Mouse (Mus musculus): ENCODE data around the gene Slc39a7.

The Slc39a7 gene

DNA sequence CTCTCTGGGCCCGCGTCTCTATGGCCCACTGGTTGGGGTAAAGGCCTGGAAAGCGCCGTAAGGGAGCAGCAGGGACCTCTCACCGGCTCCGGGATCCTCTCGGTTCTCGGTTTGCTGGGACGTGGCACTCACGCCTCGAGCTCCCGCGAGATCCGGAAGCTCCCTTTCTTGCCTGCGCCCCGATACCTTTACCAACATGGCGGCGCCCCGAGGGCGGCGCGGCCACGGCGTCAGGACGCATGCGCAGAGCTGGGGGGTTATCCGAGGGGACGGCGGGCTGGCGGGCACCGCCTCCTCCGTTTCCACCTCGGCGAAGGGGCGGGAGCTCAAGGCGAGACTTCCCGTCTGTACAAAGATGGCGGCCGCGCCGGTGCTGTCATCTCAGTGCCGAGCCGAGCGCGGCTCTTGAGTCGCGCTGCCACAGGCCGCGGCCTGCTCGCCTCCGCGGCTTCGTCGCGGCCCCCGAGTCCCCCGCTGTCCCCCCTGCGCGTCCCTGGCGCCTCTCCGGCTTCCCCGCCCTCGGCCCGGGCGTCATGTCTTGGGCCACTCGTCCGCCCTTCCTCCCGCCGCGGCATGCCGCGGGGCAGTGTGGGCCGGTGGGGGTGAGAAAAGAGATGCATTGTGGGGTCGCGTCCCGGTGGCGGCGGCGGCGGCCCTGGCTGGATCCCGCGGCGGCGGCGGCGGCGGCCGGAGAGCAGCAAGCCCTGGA is at the start of gene Slc39a7, which contains the start of gene Rxrb:
TSS of gene Slc39a7 (minus strand) at position 218 of the 709 bp plus-strand sequence.
TSS of gene Rxrb (plus strand) at position 348 of the 709 bp plus-strand sequence.
- DNase-seq (ENCODE audit: low read depth) = peak; percentile 96

- DNase-seq (ENCODE audit: low read depth) = peak; percentile 53
Measured at GRCm38 (mm10) chr17:34079621-34080020, 48.1 kb upstream of the Slc39a7 start.

GRCm38 (mm10) chr17:34079002-34079401 is 47.5 kb upstream of the Slc39a7 start:
- no peak for DNase-seq (ENCODE audit: low read depth)

- no peak for DNase-seq (ENCODE audit: low read depth)
Measured at GRCm38 (mm10) chr17:34078148-34078547, 46.7 kb upstream of the Slc39a7 start.

DNA sequence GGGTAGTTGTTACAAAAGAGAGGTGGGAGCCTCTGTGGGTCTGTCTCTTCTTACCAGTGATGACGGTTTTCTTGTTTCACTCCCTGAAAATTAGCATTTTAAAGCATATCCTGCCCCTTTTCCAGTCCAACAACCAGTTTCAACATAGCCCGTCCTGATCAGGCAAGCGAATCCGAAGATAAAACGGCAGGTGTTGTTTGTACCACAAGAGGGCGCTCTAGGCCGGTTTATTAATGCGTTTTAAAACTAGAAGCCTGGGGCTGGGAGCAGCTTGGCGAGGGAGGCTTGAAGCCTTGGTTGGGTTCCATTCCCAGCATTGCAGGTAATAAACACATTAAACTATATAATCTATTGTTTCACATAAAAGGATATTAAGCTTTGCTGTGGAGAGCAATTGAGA is 46.1 kb upstream of the Slc39a7 start:
- DNase-seq (ENCODE audit: low read depth) = peak; percentile 51

DNA sequence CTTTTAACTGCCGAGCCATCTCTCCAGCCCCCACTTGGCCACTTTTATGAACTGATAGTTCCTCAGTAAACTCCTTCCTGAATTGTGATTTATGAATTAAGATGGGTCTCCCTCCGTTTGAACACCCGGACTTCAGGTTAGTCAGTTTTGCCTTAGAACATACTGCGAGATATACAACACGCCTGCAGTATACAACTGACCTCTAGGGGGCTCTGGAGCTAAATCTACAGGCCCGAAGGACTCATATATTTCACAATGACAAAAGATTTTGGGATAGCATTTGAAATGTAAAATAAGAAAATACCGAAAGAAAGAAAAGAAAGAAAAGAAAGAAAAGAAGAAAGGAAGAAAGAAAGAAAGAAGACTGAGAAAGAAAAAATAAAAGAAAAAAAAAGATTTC is 43.8 kb upstream of the Slc39a7 start:
- DNase-seq (ENCODE audit: low read depth) = peak; percentile 24

DNA sequence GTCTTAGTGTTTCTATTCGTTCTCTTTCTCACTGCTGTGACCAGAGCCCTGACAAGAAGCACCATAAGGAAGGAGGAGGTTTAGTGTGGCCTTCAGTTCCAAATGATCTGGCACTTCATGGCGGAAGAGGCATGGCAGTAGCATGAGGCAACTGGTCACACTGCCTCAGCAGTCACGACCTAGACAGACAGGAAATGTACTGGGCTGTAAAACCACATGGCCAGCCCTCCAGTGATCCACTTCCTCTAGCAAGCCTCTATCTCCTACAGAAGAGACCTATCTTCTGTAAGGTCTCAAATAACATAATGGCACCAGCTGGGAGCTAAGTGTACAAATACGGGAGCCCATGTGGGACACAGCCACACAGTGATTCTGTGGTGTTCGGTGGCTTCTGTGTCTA is 40.6 kb upstream of the Slc39a7 start:
- DNase-seq (ENCODE audit: low read depth) = no peak

GRCm38 (mm10) chr17:34068864-34069263 is 37.4 kb upstream of the Slc39a7 start:
- peak; percentile 40 for DNase-seq (ENCODE audit: low read depth)

DNA sequence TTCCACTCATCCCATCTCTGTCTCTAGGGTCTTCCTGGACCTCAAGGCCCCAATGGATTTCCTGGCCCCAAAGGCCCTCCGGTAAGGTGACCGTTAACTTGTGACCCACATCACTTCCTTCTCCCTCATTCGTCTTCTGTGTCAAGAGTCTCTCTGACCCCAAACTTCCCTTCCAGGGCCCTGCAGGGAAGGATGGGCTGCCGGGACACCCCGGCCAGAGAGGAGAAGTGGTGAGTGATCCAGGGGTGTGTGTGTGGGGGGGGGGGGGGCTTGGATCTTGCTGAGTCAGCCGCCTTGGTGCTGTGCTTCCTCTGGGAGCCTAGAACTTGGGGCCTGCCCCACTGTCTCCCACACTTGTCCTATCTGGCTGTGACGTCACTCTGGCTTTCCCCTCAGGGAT is 25.7 kb upstream of the Slc39a7 start:
- no peak for DNase-seq (ENCODE audit: low read depth)

- DNase-seq (ENCODE audit: low read depth) = no peak
Measured at GRCm38 (mm10) chr17:34047404-34048050, 16.0 kb upstream of the Slc39a7 start.

DNA sequence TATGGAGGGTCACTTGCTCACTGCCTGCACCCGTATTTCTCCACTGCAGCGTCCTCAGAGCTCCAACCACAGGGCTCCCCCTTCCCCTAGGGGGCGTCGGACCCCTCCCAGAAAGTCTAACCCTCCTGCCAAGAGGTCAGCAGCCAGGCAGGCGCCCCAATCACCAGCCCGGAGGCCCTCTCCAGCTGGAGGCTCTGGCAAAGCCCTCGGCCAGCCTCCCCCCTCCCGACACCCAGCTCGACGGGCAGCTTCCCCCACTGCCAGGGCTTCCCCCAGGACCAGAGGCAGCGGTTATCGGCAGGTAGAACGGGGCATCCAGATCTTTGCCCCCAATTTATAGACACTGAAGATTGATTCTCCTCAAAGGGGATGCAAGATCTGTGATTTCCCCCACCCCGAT is 14.5 kb upstream of the Slc39a7 start:
- no peak for DNase-seq (ENCODE audit: low read depth)

DNA sequence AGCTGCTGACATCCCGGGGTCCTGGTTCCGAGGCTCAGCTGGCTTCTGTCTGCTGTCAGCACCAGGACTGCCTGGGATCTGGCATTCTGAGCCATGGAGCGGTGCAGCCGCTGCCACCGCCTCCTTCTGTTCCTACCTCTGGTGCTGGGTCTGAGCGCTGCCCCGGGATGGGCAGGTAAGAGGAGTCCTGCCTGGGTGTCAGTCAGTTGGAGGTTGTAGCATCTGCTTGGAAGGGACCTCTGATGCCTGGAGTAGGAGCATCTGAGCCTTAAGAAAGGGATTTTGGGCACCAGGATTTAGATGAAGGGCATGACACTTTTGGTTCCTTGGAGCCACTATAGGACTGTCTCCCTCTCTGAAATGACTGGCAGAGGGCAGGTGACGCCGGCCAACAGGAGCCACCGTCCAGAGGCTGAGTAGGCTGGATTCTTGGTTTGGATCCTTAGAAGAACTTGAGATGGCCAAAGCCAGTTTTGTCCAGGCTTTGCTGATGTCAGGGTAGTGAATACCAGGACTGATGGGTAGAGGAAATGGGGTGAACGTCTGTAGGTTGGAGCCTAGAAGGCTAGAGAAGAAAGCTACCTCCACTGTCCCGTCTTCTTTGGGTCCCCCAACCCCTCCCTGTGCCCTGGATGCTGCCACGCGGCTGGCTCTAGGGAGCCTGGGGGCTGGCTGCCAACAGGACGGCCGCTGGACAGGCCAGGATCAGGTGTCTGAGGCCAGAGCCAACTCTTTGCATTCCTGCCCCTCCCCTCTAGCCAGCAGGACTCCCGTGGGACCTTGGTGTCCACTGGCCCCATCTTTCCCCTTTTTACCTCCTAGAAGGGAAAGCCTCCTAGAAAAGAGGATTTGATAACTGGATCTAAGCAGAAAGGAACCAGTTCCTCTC is 8.3 kb upstream of the Slc39a7 start:
- no peak for DNase-seq (ENCODE audit: low read depth)

GRCm38 (mm10) chr17:34038878-34039561 is 7.5 kb upstream of the Slc39a7 start, which contains the start of gene Col11a2:
Gene Col11a2 (plus strand): TSS chr17:34039437.
- no peak for DNase-seq (ENCODE audit: low read depth)

GRCm38 (mm10) chr17:34038440-34038839 is 7.0 kb upstream of the Slc39a7 start:
- DNase-seq (ENCODE audit: low read depth) = no peak

GRCm38 (mm10) chr17:34037241-34037640 is 5.8 kb upstream of the Slc39a7 start:
- DNase-seq (ENCODE audit: low read depth) = no peak

GRCm38 (mm10) chr17:34036647-34037046 is 5.2 kb upstream of the Slc39a7 start:
- DNase-seq (ENCODE audit: low read depth) = no peak

- DNase-seq (ENCODE audit: low read depth) = no peak
Measured at GRCm38 (mm10) chr17:34035517-34035916, 4.0 kb upstream of the Slc39a7 start.

GRCm38 (mm10) chr17:34034064-34034463 is 2.6 kb upstream of the Slc39a7 start:
- no peak for DNase-seq (ENCODE audit: low read depth)

GRCm38 (mm10) chr17:34033441-34033840 is 2.0 kb upstream of the Slc39a7 start:
- DNase-seq (ENCODE audit: low read depth) = no peak

DNA sequence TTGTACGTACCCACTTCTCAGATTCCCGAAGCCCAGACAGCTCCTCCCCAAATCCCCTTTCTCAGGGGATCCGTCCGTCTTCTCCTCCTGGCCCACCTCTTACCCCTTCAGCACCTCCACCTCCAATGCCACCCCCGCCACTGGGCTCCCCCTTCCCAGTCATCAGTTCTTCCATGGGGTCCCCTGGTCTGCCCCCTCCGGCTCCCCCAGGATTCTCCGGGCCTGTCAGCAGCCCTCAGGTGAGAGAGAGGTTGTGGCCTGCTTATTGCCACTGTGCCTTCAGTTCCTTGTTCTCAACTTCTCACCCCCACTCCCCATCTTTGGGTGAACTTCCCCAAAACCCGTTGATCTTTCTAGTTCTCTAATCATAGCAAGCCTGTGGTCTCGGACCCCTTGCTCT is 1.3 kb upstream of the Slc39a7 start:
- DNase-seq (ENCODE audit: low read depth) = no peak

GRCm38 (mm10) chr17:34032174-34032632 is 721 bp upstream of the Slc39a7 start:
- DNase-seq (ENCODE audit: low read depth) = no peak

DNA sequence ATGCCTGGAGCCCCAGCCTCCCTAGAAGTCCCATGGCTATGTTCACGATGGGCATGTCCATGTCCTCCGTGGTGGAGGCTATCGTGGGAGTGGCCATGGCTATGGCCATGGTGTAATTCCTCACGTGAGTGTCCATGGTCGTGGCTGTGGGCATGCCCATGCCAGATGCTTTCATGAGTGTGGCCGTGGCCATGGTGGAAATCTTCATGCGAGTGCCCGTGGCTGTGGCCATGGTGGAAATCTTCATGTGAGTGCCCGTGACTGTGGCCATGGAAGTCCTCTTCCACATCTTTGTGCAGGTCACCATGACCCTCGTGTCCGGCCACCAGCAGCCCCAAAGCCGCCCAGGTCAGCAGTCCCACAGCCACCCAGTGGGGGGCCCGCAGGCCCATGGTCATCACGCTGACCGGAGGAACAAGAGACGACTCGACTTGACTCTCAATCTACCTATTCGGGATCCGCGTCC is 588 bp downstream of the Slc39a7 start:
- no peak for DNase-seq (ENCODE audit: low read depth)
